Mouse (Mus musculus): ENCODE data around the gene Gm527. TPM values are rescaled to one million over a fixed set of nuclear protein-coding genes. Genes with fewer than 3 reads are reported as not detected.

The Gm527 gene
- polyA plus RNA-seq, 1 experiment = 0.58 TPM

DNA sequence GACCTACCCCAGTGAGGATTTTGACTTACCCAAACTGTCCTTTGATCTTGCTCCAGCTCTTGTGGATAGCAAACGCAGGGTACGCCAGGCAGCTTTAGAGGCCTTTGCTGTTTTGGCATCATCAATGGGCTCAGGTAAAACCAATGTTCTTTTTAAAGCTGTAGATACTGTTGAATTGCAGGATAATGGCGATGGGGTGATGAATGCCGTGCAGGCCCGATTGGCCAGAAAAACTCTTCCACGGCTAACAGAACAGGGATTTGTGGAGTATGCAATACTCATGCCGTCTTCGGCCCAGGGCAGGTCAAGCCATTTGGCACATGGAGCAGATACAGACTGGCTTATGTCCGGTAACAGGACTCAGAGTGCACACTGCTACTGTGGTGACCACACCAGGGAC is 49.8 kb downstream of the Gm527 start:
- peak overlapping the region; percentile 90 for H3K4me3 ChIP-seq (ENCODE audit: extremely low read depth, insufficient read depth, insufficient read length)
- 7% methylated on average over 9 of the region's 9 CpGs for WGBS
- no peak for DNase-seq (ENCODE audit: low read depth in 1 of 2, low spot score in 2 of 2)

DNA sequence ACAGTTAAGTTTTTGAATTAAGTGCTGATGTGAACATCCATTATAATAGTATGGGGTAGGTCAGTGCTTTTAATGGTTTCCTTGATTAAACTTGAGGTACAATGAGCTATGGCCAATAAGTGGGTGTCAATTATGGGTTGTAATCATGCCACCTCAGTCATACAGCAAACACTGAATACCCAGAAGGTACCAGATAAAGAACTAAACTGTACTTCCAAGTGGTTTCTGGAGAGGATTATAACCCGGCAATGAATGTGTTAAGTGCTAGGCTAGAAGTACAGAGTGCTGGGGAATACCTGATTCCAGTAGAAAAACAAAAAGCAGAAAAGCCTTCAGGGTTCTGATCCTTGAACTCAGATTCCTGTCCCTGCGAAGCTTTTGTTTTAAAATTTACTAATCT is 50.4 kb downstream of the Gm527 start:
- Histone ChIP-seq H3K4me3 (ENCODE audit: extremely low read depth, insufficient read depth, insufficient read length) (peak overlapping the region; percentile 35; the same call in 1 of the 2 replicates), H3K36me3 (ENCODE audit: control insufficient read depth, insufficient read depth, low read length) (no peaks in the 10 kb centered on the region), H3K27me3 (ENCODE audit: control insufficient read depth, insufficient read depth, low read length) (no peaks in the 10 kb centered on the region), H3K4me1 (ENCODE audit: control insufficient read depth, insufficient read depth, insufficient read length) (peaks cover 4% of the 10 kb centered on the region; the same call in 1 of the 2 replicates), H3K27ac (ENCODE audit: insufficient read depth, low read length) (no peak overlapping the region)
- TF ChIP-seq POLR2A (IDR thresholded peaks at IDR 0.05; ENCODE audit: low read depth, low read length) (no peak), CTCF (IDR thresholded peaks at IDR 0.05; ENCODE audit: extremely low read depth, insufficient read depth, insufficient read length, insufficient replicate concordance) (no peak)
- WGBS = 9% methylated on average over 2 of the region's 2 CpGs
- no peak for DNase-seq (ENCODE audit: low read depth in 1 of 2, low spot score in 2 of 2)

More for the DNA sequence above, 49.8 kb downstream of the Gm527 start:
- Histone ChIP-seq H3K4me1 (ENCODE audit: control insufficient read depth, insufficient read depth, insufficient read length) (peaks cover 4% of the 10 kb centered on the region; the same call in 1 of the 2 replicates), H3K27me3 (ENCODE audit: control insufficient read depth, insufficient read depth, low read length) (no peaks in the 10 kb centered on the region), H3K27ac (ENCODE audit: insufficient read depth, low read length) (no peak overlapping the region), H3K36me3 (ENCODE audit: control insufficient read depth, insufficient read depth, low read length) (no peaks in the 10 kb centered on the region)
- TF ChIP-seq CTCF (IDR thresholded peaks at IDR 0.05; ENCODE audit: extremely low read depth, insufficient read depth, insufficient read length, insufficient replicate concordance) = no peak
- no peak for TF ChIP-seq POLR2A (IDR thresholded peaks at IDR 0.05; ENCODE audit: low read depth, low read length)

GRCm38 (mm10) chr12:64971399-64971798 is 53.7 kb downstream of the Gm527 start:
- Histone ChIP-seq H3K36me3 (ENCODE audit: control insufficient read depth, insufficient read depth, low read length) (no peaks in the 10 kb centered on the region), H3K27ac (ENCODE audit: insufficient read depth, low read length) (no peak overlapping the region), H3K4me3 (ENCODE audit: extremely low read depth, insufficient read depth, insufficient read length) (no peak overlapping the region), H3K27me3 (ENCODE audit: control insufficient read depth, insufficient read depth, low read length) (no peaks in the 10 kb centered on the region), H3K4me1 (ENCODE audit: control insufficient read depth, insufficient read depth, insufficient read length) (peaks cover 4% of the 10 kb centered on the region; the same call in 1 of the 2 replicates)
- no peak for DNase-seq (ENCODE audit: low read depth in 1 of 2, low spot score in 2 of 2)
- no peak for TF ChIP-seq CTCF (IDR thresholded peaks at IDR 0.05; ENCODE audit: extremely low read depth, insufficient read depth, insufficient read length, insufficient replicate concordance)
- TF ChIP-seq POLR2A (IDR thresholded peaks at IDR 0.05; ENCODE audit: low read depth, low read length) = no peak

- DNase-seq (ENCODE audit: low read depth in 1 of 2, low spot score in 2 of 2) = no peak
- H3K4me3 ChIP-seq (ENCODE audit: extremely low read depth, insufficient read depth, insufficient read length) = no peak overlapping the region
- TF ChIP-seq CTCF (IDR thresholded peaks at IDR 0.05; ENCODE audit: extremely low read depth, insufficient read depth, insufficient read length, insufficient replicate concordance) (no peak), POLR2A (IDR thresholded peaks at IDR 0.05; ENCODE audit: low read depth, low read length) (no peak)
- no peaks in the 10 kb centered on the region for H3K27me3 ChIP-seq (ENCODE audit: control insufficient read depth, insufficient read depth, low read length)
- H3K27ac ChIP-seq (ENCODE audit: insufficient read depth, low read length) = no peak overlapping the region
- no peaks in the 10 kb centered on the region for H3K36me3 ChIP-seq (ENCODE audit: control insufficient read depth, insufficient read depth, low read length)
- peaks cover 1% of the 10 kb centered on the region; the same call in 1 of the 2 replicates for H3K4me1 ChIP-seq (ENCODE audit: control insufficient read depth, insufficient read depth, insufficient read length)
- WGBS = 84% methylated on average over 6 of the region's 6 CpGs
Measured at GRCm38 (mm10) chr12:64972063-64972462, 54.4 kb downstream of the Gm527 start.

Other genes with a start within 250 kb of the Gm527 start
- gene Klhl28, start 47.6 kb downstream of the Gm527 start, polyA plus RNA-seq (2012; rRNA removed) = 1.9 and 2.2 TPM in 2 replicates
- 2.5 and 3.4 TPM in 2 replicates for gene Togaram1, start 47.9 kb downstream of the Gm527 start, polyA plus RNA-seq (2012; rRNA removed)
- gene Prpf39, start 118.4 kb downstream of the Gm527 start, polyA plus RNA-seq (2012; rRNA removed) = 8.3 and 9.1 TPM in 2 replicates
- gene Fkbp3, start 156.1 kb downstream of the Gm527 start, polyA plus RNA-seq (2012; rRNA removed) = 15.7 and 17.3 TPM in 2 replicates
- 2.1 and 4.0 TPM in 2 replicates for gene Fancm, start 157.7 kb downstream of the Gm527 start, polyA plus RNA-seq (2012; rRNA removed)